Mouse (Mus musculus) skeletal muscle tissue, adult 2 months (tissue): ENCODE measurements at regions not wholly inside any gene's neighbourhood (a gene's known extent, or its start where the extent isn't known, plus 50 kb on each side); places are given as distances from the start of the nearest gene placed in this dataset.

ENCODE experiments used
- DNase-seq: peaks from one replicate; pipeline ENCODE4 v3.0.0-alpha.2; 2012; ENCODE audit warnings: low read depth, low spot score

DNA sequence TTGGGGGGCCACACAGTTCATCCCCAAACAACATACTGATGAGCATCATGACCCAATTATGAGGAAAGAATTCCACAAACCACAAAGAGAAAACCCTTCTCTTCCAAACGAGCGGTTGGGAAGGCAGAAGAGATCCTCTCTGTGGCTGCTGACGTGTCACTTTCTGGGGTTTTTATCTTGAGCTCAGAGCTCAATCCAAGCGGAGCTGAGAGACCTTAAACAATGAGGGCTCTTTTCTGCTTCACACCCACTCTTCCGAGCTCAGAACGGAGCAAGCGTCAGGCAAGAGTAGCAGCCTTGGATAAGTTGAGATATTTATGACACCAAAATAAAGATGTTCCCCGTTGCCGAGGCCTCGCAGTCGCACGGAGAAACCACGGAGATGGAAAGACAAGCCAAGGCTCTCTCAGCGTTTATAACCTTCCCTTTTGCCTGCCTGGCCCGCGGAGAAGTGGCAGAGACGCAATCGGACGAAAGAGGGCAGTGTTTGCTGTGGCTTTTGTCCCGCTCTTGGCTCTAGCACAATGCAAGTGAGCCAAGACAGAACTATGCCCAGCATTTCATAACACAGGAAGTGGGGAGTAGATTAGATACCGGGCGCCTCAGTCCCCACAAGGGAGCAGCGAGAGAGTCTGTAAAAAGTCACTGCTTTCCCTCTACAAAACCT, 100.7 kb downstream of the Chic2 start:
- peak; percentile 87 for DNase-seq

DNA sequence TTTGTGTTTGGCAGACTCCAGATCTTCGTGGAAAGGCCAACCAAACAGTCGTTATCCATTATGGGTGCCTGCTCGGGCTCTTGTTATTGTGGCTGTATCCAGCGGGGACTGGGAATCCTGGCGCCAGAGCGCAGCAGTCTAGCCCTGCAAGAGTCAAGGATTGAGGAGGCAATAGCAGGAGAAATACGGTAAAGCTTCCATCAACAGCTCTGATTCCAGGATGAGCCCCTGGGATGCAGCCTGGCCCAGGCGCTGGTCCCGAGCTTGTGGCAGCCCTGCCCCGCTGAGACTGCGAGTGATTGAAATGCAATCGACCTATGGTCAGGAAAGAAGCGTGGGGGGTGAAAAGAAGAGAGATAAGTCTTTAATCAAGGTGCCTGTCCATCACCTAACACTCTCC, 103.1 kb downstream of the Chic2 start:
- DNase-seq = no peak

DNA sequence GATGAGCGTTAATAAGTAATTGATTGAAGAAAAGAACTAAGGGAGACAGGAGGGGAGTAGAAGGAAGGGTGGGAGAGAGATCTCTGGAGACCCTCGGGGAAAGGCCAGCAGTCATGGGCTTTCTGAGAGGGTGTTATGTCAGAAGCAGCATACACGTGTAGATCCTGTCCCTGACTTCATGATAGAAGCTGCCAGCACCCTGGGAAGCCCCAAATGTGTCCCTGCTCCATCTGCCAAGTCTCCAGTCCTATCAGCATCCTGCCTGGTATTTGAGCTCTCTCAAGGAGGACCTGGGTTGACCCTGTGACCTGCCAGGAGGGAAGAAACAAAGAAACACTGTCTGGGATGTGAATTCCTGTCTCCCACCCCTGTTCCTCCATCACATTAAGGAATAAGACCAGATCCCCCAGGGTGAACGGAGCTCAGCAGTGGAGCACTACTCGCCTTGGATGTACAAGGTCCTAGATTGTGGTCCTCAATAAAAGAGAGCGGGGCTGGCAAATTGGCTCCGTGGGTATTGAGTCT, 107.1 kb downstream of the Chic2 start:
- DNase-seq = no peak

DNA sequence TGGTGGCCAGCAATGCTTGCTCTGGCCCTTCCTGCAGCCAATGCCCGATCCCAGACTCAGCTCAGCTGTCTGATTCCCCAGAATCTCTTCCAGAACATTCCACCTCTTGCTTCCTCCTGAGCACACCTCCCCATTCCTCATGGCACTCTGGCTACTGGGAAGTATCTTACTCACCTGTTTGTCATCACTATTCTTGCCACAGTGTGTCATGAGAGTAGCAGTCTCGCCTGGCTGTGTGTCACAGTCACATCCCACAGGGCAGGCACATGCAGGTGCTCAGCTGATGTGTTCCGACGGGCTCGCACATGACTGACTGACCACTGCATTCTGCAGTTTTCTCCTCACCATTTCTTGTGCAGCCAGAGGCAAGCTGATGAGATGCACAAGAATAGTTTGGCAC, 108.5 kb downstream of the Chic2 start:
- no peak for DNase-seq

DNA sequence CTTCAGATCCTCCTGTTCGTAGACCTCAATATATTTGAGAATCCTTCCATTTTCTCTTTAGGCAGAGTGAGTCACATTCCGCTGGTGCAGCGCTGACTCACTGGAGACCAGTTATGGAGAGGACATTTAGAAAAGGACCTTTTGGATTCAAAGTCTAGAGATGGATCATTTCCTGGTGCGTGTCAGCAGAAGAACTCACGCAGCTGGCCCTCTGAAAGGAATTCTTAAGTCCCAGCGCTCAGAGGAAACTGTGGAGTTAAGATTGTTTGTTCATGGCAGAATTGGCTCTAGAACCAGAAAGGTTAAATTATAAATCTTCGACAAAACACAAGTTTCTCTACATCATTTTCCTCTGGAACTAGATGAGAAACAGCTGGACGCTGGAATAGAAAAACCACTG, 108.9 kb downstream of the Chic2 start:
- peak; percentile 31 for DNase-seq

DNA sequence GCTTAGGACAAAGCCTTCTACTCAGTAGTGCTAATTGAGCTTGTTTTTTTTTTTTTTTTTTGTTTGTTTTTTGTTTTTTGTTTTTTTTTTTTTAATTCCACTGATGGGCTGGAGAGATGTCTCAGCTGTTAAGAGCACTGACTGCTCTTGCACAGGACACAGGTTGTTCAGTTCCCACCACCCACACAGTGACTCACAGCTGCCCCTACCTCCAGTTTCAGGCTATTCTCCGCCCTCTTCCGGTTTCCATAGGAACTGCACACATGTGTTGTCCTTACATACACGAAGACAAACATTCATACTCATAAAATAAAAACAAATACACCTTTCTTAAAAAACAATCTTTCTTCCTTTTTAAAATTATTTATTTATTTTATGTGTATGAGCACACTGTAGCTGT, 111.3 kb downstream of the Chic2 start:
- DNase-seq = no peak

DNA sequence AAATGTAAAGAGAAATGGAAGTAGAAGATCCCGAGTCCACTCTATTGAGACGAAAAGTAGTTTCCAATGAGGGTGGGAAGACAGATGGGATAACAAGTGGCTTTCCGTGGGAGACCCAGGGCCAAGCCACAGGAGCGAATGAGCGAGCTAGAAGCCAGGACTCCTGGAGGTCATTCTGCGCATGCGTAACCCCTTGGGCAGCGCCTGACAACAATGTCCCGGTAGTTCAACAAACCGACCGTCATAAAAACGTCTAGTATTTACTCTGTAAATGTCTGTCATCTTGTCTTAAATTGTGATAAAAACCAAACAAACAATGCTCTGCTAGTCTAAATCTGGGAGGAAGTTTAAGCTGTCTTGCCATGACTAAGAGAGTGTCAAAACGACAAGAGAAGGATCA, 112.4 kb downstream of the Chic2 start:
- no peak for DNase-seq

DNA sequence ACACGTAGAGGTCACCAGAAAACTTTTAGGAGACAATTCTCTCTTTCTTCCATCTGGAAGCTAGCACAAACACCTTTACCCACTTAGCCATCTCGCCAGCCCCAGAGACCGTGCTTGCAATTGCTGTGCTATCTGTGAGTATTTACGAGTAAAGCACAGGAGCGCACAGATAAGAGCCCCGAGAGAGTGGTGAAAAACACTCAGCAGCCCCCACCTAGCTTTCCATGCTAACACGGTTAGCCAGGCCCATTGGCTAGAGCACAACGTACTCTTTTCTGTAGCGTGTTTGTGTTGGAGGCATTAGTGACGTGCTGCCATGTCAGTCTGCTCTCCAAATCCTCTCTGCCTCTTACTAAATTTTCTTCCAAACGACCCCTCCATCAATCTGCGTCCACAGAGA, 112.8 kb downstream of the Chic2 start:
- no peak for DNase-seq

DNA sequence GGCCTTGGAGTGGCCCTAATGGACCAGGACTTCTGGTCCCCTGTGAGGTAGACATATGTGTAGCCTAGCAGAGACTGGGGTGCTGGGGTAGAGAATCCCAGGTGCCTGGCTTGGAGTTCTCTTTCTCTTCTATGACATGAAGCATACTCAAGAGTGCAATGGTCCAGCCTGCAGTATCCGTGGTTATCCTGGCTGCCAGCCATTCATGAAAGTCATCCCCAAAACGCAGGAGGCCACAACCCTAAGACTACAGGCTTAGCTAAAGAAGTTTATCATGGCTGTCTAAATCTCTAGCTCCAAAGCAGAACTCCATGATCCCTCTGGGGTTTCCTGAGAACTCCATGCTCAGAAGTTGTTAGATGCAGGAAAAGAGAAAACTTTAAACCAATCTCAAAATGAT, 117.0 kb downstream of the Chic2 start:
- DNase-seq = no peak

DNA sequence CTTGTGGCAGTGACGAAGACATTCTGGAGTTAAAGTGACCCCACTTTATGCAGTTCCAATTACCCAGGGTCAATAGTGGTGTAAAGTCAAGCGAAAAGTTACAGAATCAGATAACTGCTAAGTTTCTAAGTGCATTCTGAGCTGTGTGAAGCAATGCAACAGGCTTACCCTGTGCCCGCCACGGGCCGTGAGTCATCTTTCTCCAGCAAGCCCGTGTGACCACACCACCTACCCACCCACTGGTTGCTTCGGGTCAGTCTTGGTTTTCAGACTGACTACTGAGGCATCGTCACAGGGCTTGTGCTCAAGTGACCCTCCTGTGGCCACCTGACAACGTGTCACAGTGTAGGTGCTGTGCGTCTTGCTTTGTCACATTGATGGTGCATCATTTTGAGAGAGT, 118.8 kb downstream of the Chic2 start:
- no peak for DNase-seq

DNA sequence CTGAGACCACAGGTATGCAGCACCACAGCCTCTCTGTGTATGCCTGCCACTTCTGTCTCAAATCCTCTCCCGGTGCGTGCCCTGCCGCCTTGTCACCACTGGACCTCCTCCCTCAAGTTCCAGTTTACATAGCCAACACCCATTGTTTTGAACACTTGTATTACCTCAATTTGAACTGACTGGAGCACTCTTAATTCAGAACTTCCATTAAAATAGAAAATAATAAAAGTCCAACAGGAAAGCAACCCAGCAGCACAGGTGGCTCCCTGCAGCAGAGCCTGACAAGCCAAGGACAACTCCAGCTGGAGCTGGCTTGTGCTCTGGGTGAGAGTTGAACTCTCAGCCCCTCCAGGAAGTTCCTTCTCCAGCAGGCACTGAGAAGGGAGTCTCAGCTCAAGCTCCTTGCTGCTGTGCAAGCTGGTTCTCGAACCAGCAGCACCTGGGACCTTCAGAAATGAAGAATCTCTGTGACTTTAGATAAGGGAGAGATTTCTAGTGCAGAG, 120.5 kb downstream of the Chic2 start:
- no peak for DNase-seq

DNA sequence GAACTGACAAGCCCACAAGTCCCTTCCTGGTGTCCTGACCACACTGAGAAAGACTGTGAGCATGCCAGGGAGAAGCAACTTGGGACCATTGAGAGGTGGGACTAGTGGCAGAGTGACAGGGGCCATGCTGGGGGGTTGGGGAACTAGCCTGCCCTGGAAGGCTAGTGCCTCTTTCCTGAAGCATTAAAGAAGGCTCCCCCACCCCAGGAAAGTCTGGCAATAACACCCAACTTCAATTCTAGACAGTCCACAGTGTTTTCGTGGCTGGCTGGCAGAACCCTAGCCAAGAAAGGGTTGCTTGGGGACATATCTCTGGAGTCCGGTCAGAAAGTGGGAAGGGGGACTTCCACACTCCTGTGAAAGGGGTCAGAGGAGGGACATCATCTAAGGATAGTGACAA, 121.2 kb downstream of the Chic2 start:
- DNase-seq = no peak

DNA sequence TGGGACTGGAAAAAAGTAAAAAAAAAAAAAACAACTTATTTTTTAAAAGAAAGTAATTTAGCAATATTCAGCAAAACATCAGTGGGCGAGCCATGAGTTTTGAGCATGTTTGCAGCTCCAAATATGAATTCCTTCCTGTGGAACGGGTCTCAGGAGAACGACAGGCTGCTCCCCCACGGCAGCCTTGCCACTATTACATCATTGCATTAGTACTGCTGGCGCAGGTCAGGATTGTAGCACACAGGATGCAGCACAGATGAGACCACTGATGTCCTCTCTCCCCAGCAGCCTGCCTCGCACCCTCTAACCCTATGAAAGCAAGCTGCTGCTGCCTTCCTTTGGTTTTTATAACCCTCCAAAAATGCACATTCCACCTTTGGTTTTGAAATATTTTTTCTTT, 121.7 kb downstream of the Chic2 start:
- peak; percentile 23 for DNase-seq

DNA sequence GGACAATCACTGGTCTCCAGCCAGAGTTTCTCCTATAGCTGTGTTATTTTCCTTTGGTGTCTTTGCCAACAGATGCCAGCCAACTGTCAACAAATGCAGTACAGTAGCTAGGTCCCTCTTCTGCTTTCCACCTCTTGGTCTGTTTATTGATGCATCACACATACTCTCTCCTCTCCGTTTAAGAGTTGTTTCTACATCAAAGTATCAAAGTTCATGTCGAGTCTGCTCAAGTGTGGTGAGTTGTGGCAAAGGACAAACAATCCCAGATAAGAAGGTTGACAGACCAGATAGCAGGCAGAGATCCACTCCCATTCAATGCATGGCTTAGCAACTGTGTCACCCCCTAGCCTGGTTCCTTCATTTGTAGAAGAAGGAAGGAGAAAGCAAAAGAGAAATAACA, 123.6 kb downstream of the Chic2 start:
- DNase-seq = no peak

DNA sequence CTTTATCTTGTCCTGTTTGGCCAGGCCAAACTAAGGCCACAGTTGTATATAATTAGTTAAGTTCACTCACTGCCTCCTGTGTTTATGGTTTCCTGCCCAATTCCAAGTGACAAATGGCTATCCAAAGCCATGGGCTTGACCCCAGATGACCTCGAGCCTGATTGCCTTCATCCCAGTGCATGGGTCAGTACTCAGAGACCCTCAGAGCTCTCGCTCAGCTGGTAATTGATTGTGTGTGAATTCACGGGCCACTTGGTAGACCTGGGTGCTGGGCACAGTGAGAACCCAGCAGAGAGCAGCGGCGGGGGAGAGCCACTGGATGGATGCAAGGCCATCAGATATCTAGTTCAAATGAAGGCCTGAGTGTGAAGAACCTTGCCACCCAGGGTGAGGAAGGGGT, 124.1 kb downstream of the Chic2 start:
- no peak for DNase-seq

DNA sequence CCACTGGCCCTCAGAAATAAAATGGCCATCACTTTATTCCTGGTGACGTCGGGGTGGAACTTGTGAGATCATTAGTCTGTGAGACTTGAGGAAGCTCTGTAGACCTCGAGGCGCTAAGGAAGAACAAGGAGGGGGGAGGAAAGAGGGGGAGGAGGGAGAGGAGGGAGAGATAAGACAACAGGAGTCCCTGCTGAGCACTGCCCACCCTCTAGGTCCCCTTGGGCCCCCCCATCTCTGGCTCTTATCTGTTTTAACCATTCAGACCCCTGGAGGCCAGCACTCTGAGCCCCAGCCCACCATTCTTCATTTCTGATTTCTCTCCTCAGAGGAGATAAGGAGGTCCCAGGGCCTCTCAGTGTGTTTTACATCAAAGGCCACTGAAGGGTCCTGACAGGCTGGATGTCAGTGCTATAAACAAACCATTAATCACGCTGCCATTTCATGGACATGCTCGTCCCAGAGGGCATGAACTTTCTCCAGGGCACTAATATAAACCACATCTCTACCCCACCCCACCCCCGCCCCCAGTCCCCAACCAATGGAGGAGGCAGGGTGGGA, 139.0 kb downstream of the Chic2 start:
- no peak for DNase-seq

DNA sequence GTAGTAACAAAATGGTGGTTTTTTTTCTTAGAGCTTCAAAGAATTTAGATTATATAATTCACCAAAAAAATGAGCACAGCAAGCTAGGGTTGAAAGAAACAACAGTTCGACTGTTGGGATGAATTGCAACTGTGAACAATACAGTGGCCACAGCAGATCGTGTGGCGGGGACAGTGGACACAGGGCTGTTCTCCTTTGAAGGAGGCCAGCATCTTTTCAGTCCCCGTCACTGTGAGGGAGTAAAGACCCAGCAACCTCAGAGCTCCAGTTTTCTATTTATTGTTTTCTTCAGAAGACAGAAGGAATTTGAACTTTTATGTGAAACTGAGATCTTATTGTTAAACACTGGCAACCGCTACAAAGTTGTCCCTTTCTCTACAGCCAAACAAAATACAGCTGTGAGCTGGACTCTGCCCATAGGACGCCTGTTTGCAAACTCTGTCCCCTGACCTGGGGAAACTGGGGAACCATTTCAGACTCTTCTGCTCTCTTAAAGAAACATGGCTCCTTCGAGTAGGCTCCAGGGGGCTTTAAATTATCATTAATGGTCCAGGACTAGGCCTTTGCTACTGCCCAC, 139.6 kb downstream of the Chic2 start:
- no peak for DNase-seq

DNA sequence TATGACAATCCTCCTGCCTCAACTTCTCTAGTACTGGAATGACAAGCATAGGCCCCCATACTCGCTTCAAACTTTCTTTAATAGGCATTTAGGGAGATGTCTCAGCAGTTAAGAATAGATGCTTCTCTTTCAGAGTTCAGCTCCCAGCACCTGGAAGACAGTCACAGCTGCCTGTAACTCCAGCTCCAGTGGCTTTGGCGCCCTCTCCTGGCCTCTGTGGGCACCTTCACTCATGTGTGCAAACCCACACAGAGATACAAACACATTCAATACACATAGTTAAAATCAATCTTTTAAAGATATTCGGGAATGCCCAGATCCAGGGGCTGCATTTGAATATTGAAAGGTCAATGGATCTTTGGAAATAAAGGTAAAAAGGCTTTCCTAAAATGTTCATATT, 140.2 kb downstream of the Chic2 start:
- no peak for DNase-seq

DNA sequence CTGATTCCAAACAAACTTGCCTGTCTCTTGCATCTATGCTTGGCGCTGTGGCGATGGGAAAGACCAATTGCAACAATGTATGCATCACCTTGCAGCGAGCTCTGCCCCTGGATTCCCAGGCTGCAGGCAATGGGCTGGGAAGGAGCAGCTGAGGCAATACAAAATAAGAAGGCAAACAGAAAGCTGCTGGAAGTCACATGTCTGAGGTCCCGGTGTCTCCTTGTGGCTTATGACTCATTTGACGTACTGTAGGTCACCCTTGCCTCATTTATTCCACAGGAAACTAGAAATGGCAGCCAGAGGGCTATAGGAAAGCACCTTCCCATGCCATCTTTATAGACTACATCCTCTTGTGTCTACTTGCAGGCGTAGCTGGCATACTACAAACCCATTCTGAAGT, 140.9 kb downstream of the Chic2 start:
- DNase-seq = no peak

DNA sequence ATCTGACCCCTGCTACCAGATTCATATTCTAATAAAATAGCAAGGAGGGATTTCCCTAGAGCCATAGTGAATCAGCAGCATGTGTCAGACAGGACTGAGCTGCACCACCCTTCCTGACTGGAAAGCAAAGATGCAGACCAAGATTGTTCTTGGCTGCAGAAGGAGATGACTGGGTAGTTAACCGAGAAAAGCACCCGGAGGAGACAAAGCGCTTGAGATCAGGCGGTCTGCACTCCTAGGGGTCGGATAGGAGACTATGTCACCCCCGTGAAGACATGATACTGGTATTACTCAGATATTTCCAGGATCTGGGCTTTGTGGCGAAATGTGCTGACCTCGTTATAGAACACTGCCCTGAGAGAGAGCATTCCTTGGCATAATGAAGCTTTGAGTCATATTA, 147.4 kb downstream of the Chic2 start:
- peak; percentile 64 for DNase-seq

DNA sequence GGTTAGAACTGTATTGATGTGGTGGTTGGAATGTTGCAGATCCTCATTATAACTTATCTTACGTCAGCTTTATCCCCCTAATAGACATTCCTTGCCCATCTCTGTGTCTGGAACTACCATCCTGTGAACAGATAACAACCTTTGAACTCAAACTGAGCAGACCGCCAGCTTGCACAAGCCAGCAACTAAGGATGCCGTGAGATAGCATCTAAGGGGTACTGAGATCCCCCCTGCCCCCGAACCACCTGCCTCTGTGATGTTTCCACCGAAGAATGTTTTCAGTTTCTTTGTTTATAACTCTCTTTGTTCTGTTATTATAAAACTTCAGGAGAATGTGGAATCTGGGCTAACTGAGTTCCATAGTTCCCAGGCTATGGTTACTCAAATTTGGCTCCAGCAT, 151.3 kb downstream of the Chic2 start:
- no peak for DNase-seq

DNA sequence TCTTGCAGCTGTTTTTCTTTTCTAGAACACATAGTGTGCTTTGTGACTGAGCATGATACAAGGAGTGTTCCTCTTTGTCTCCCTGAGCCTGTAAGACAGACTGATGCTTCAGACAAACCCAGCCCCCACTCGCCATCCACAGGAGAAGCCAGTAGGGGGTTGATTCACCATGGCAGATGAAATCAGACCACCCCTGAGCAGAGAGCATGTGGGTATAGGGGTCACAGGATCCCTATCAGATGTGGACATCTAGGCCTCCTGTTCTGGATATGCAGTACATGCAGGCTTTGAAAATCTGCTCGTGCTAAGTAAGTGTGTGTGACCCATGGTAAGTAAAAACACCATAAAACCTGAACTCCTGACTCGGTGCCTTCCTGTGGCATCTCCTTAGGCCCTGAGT, 153.0 kb downstream of the Chic2 start:
- DNase-seq = no peak

DNA sequence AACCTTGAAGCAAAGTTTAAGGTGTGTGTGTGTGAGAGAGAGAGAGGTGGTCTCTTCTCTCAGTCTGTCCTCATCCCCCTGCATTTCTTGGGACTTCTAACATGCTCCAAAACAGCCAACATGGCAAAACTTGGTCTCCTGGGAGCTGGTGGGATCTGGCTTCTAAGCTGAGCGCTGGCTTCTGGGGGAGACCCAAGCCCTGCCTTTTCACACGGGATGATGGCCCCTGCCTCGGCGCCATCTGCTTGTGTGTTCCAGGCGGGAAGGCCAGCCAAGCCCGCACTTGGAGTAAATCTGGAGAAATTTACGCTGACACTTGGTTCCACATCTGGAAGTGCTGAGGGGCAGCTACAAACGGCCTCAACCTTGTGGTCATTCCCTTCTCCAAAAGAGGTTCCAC, 155.6 kb downstream of the Chic2 start:
- DNase-seq = no peak
